Mouse (Mus musculus): Measurements from ENCODE around the gene Hepacam2. TPM values are rescaled to one million over a fixed set of nuclear protein-coding genes. Genes with fewer than 3 reads are reported as not detected.

The Hepacam2 gene
- 0.43 TPM for polyA plus RNA-seq (2015; fragmentation: Illumina TruSeq; extraction: RNeasy Lipid Tissue Mini Kit (QIAGEN cat#74804); ENCODE audit: low read depth, low replicate concordance)

GRCm38 (mm10) chr6:3498162-3498848 lies at the start of gene Hepacam2, which contains the start of gene Vps50:
Gene Hepacam2 (minus strand): TSS chr6:3498298.
Gene Vps50 (plus strand): TSS chr6:3498382.

Other genes with a start within 250 kb of the Hepacam2 start
- 2.5 TPM for gene Samd9l, start 98.7 kb downstream of the Hepacam2 start, polyA plus RNA-seq (2015; fragmentation: Illumina TruSeq; extraction: RNeasy Lipid Tissue Mini Kit (QIAGEN cat#74804); ENCODE audit: low read depth, low replicate concordance)
- 66.1 TPM for gene Vps50, start 84 bp upstream of the Hepacam2 start, polyA plus RNA-seq (2015; fragmentation: Illumina TruSeq; extraction: RNeasy Lipid Tissue Mini Kit (QIAGEN cat#74804); ENCODE audit: low read depth, low replicate concordance)